Mouse (Mus musculus): ENCODE results near the gene Dtx3. TPM values are rescaled to one million over a fixed set of nuclear protein-coding genes. Genes with fewer than 3 reads are reported as not detected.

The Dtx3 gene
- polyA plus RNA-seq, 1 experiment = 67.9 TPM

DNA sequence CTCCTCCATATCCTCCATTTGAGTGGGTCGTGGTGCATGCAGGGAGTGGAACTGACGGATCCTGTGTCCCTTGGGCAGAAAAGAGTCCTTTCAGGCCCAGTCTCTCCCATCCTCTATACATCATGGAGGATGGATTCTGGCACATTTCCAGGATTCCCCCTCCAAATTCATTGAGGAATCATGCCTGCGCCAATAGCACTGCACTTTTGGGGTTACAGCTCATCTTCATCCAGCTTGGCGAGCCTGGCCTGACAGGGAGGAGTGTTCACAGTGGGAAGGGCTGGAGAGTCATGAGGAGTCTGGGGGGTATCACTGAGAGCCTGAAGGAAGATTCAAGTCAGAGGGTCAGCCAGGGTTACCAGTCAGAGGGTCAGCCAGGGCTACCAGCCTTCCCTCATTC lies 12.9 kb downstream of the Dtx3 start:
- WGBS = 89% methylated on average over 4 of the region's 4 CpGs
- Histone ChIP-seq H3K27me3 (ENCODE audit: control insufficient read depth, insufficient read depth, low read length) (peaks cover 25% of the 10 kb centered on the region), H3K36me3 (ENCODE audit: control insufficient read depth, insufficient read depth, low read length) (no peaks in the 10 kb centered on the region), H3K4me3 (ENCODE audit: extremely low read depth, insufficient read depth, insufficient read length) (no peak overlapping the region), H3K4me1 (ENCODE audit: control insufficient read depth, insufficient read depth, insufficient read length) (peaks cover 12% of the 10 kb centered on the region), H3K27ac (ENCODE audit: insufficient read depth, low read length) (no peak overlapping the region)
- TF ChIP-seq CTCF (IDR thresholded peaks at IDR 0.05; ENCODE audit: extremely low read depth, insufficient read depth, insufficient read length, insufficient replicate concordance) = no peak
- no peak for TF ChIP-seq POLR2A (IDR thresholded peaks at IDR 0.05; ENCODE audit: low read depth, low read length)
- DNase-seq (ENCODE audit: low read depth in 1 of 2, low spot score in 2 of 2) = no peak

DNA sequence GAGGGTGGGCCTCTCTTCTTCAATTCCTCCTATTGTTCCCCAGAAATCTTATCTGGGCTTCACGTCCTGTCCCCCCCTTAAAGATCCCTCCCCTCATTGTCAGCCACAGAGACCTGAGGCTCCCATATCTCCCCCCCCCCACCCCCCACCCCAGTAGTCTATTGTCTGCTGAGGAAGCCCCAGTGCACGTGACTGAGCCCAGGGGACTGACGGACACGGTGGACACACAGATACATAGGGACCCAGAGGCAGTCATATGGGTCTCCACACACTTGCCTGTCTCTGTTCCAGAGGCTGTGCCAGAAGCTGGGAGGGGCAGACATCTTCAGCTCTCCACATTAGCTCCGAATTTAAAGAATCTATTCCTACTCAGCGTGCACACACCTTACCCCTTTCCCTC lies 14.0 kb downstream of the Dtx3 start:
- WGBS = 83% methylated on average over 6 of the region's 6 CpGs
- no peaks in the 10 kb centered on the region for H3K36me3 ChIP-seq (ENCODE audit: control insufficient read depth, insufficient read depth, low read length)
- DNase-seq (ENCODE audit: low read depth in 1 of 2, low spot score in 2 of 2) = no peak
- H3K4me3 ChIP-seq (ENCODE audit: extremely low read depth, insufficient read depth, insufficient read length) = no peak overlapping the region
- H3K27me3 ChIP-seq (ENCODE audit: control insufficient read depth, insufficient read depth, low read length) = peaks cover 26% of the 10 kb centered on the region
- TF ChIP-seq POLR2A (IDR thresholded peaks at IDR 0.05; ENCODE audit: low read depth, low read length) (no peak), CTCF (IDR thresholded peaks at IDR 0.05; ENCODE audit: extremely low read depth, insufficient read depth, insufficient read length, insufficient replicate concordance) (no peak)
- H3K27ac ChIP-seq (ENCODE audit: insufficient read depth, low read length) = no peak overlapping the region
- peaks cover 16% of the 10 kb centered on the region for H3K4me1 ChIP-seq (ENCODE audit: control insufficient read depth, insufficient read depth, insufficient read length)

DNA sequence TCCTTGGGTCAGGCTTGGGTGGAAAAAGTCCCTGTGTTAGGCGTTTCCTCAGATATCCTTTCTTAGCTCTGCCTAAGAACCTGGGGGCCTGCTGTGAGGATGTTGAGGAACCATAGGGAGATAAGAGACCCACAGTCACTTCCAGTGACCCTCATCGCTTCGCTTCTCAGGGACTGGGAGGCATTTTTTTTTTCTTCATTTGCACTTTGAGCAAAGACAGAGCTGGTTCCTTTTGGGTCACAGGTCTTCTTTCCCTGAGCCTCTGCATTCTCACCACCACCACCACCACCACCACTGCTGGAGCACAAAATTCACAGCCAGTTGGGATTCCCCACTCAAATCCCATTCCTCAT lies 14.9 kb downstream of the Dtx3 start:
- Histone ChIP-seq H3K4me1 (ENCODE audit: control insufficient read depth, insufficient read depth, insufficient read length) (peaks cover 16% of the 10 kb centered on the region), H3K4me3 (ENCODE audit: extremely low read depth, insufficient read depth, insufficient read length) (no peak overlapping the region), H3K27ac (ENCODE audit: insufficient read depth, low read length) (no peak overlapping the region), H3K27me3 (ENCODE audit: control insufficient read depth, insufficient read depth, low read length) (peaks cover 24% of the 10 kb centered on the region), H3K36me3 (ENCODE audit: control insufficient read depth, insufficient read depth, low read length) (no peaks in the 10 kb centered on the region)
- TF ChIP-seq CTCF (IDR thresholded peaks at IDR 0.05; ENCODE audit: extremely low read depth, insufficient read depth, insufficient read length, insufficient replicate concordance) = no peak
- TF ChIP-seq POLR2A (IDR thresholded peaks at IDR 0.05; ENCODE audit: low read depth, low read length) = no peak
- DNase-seq (ENCODE audit: low read depth in 1 of 2, low spot score in 2 of 2) = no peak
- 69% methylated on average over 3 of the region's 3 CpGs for WGBS

DNA sequence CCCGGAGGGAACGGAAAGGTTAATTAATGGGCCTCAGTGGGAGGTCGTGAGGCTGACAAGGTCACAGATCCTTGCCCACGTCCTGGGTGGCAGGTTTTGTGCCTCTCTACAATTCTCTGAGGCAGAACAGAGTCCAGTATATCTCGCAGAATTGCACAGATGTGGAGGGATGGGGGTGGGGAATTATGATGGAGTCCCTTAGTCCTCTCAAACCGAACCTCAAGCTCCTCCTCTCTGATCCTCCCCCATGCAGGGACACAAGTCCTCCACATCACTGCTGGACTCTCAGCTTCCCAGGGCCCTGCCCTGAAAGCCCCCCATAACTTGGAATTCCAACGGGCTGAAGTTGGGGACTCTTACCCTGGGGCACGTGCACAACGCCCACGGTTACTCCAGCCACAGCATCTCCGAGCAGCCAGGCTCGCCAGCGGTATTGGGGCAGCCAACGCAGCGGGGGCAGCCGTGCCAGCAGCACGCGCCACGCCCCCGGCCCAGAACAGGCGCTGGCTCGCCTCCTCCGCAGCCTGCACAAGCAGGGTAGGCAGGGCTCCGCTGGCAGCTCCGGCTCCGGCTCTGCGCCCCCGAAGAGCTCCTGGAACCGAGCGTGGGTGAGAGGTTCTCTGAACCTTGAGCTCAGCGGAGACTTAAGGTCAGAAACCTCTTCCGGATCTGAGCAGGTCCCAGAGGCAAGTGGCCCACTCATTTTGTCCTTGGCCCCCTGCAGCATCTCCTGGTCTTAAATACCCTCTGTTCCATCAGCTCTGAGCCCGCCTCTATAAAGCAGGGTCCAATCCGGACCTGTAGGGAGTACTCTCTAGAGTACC lies 15.4 kb downstream of the Dtx3 start, which contains the start of gene Slc26a10:
TSS of gene Slc26a10 (minus strand) at position 775 of the 824 bp plus-strand sequence.
- DNase-seq (ENCODE audit: low read depth in 1 of 2, low spot score in 2 of 2) = no peak
- no peak within 1 kb of the TSS for H3K4me3 ChIP-seq (ENCODE audit: extremely low read depth, insufficient read depth, insufficient read length)
- no peaks in the 10 kb centered on the region for H3K36me3 ChIP-seq (ENCODE audit: control insufficient read depth, insufficient read depth, low read length)
- 7% methylated on average over 34 of the region's 34 CpGs for WGBS
- TF ChIP-seq CTCF (IDR thresholded peaks at IDR 0.05; ENCODE audit: extremely low read depth, insufficient read depth, insufficient read length, insufficient replicate concordance) (no peak), POLR2A (IDR thresholded peaks at IDR 0.05; ENCODE audit: low read depth, low read length) (no peak)
- peaks cover 16% of the 10 kb centered on the region for H3K4me1 ChIP-seq (ENCODE audit: control insufficient read depth, insufficient read depth, insufficient read length)
- no peak within 1 kb of the TSS for H3K27ac ChIP-seq (ENCODE audit: insufficient read depth, low read length)
- peaks cover 24% of the 10 kb centered on the region for H3K27me3 ChIP-seq (ENCODE audit: control insufficient read depth, insufficient read depth, low read length)

DNA sequence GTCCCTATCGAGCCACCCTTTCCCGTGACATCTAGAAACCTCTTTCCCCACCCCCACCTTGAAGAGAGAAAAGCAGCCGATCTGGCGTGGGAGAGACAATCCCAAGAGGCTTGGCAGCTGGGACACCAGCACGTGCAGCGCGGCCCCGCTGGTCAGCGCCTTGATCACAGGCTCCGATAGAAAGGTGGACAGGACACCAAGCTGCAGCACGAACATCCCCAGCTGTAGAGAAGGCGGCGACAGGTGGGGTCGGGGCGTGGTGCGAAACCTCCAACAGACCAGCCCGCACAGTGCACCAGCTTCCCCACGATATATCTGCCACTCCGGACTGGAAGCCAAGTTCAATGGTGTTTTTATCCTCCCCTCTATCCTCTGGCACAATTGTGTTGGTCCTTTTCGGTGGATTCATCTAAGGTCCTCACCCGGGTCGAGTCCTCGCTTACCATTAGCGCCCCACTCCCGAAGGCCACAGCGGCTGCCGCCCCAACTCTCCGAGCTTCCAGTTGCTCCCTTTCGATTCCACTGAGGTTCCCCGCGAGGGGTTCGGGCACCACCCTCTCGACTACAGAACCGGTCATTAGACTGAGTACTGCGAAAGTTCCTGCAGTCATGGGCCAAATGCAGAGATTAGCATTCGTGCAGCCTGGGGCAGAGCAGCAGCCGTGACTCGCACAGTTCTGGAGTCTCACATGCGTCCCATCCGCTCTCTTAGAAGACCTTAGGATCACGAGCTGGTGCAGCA lies 17.1 kb downstream of the Dtx3 start:
- H3K27me3 ChIP-seq (ENCODE audit: control insufficient read depth, insufficient read depth, low read length) = peaks cover 21% of the 10 kb centered on the region
- no peak overlapping the region for H3K4me3 ChIP-seq (ENCODE audit: extremely low read depth, insufficient read depth, insufficient read length)
- DNase-seq (ENCODE audit: low read depth in 1 of 2, low spot score in 2 of 2) = no peak
- H3K36me3 ChIP-seq (ENCODE audit: control insufficient read depth, insufficient read depth, low read length) = no peaks in the 10 kb centered on the region
- H3K27ac ChIP-seq (ENCODE audit: insufficient read depth, low read length) = no peak overlapping the region
- no peak for TF ChIP-seq POLR2A (IDR thresholded peaks at IDR 0.05; ENCODE audit: low read depth, low read length)
- TF ChIP-seq CTCF (IDR thresholded peaks at IDR 0.05; ENCODE audit: extremely low read depth, insufficient read depth, insufficient read length, insufficient replicate concordance) = no peak
- WGBS = 4% methylated on average over 41 of the region's 41 CpGs
- H3K4me1 ChIP-seq (ENCODE audit: control insufficient read depth, insufficient read depth, insufficient read length) = peaks cover 16% of the 10 kb centered on the region

DNA sequence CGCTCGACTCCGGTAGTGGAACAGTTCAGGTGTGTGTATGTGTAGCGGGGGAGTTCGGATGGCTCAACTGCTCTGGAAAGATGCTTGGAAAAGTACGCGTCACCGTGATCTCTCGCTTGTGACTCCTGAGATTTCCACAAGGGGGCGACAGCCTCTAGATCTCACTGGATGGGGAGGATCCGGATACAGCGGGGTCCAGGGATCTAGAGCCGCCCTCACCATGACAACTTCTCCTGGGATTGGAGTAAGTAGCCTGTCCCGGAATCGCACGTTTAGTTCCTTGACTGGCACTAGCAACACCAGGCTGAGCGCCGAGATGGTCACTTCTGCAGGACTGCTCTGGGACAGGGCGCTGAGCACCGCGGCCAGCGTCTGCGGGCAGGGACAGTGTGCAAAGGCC lies 17.8 kb downstream of the Dtx3 start:
- peaks cover 20% of the 10 kb centered on the region for H3K27me3 ChIP-seq (ENCODE audit: control insufficient read depth, insufficient read depth, low read length)
- peak in 1 of 2 experiments; percentile 44 for DNase-seq (ENCODE audit: low read depth in 1 of 2, low spot score in 2 of 2)
- TF ChIP-seq CTCF (IDR thresholded peaks at IDR 0.05; ENCODE audit: extremely low read depth, insufficient read depth, insufficient read length, insufficient replicate concordance) (peak; percentile 68; the same call in 1 of the 2 replicates), POLR2A (IDR thresholded peaks at IDR 0.05; ENCODE audit: low read depth, low read length) (no peak)
- WGBS = 4% methylated on average over 23 of the region's 23 CpGs
- 0 out of 2 replicates have a peak, but pooled peaks cover 3% of the 10 kb centered on the region for H3K36me3 ChIP-seq (ENCODE audit: control insufficient read depth, insufficient read depth, low read length)
- peaks cover 16% of the 10 kb centered on the region for H3K4me1 ChIP-seq (ENCODE audit: control insufficient read depth, insufficient read depth, insufficient read length)
- H3K4me3 ChIP-seq (ENCODE audit: extremely low read depth, insufficient read depth, insufficient read length) = no peak overlapping the region
- no peak overlapping the region for H3K27ac ChIP-seq (ENCODE audit: insufficient read depth, low read length)

Measured in spleen, adult 2 months (tissue).